Comparison of ENCODE assay signal across 8 mouse cellular contexts in the genomic region with DNA sequence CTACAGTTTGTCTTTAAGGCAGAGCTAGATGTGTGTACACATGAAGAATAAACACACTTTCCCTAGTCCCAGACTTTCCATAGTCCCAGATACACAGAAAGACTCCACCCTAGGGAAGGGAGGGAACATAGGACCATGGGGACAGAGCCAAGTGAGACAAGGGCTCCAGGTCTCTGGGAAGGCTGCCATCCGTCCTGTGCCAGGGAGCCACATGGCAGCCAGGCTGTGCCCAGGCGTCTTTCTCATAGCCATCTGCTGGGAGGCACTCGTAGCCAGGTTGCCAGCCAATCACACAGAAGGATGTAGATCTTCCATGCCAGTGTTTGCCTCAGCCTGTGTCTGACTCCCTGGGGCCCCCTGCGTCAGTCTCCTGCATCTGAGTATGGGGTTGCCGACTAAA.
DNase-seq lines count a peak whose midpoint lies in the region; ATAC-seq lines count a peak whose summit lies in the region.

No protein-coding gene starts in this region.

- DNase-seq in ovary, postnatal 36 days (ENCODE audit: low spot score), result peak; percentile 32
- DNase-seq in ovary, adult 18-20 months (ENCODE audit: low spot score), result no peak
- DNase-seq in large intestine, adult 2 months (ENCODE audit: low read depth, low spot score), result peak; percentile 57
- peak; percentile 58 for DNase-seq in lung, postnatal 25 days (ENCODE audit: low spot score)
- DNase-seq in ovary, postnatal 10 days (ENCODE audit: low spot score), result no peak
- no peak for DNase-seq in kidney, postnatal 36 days
- DNase-seq in urinary bladder, postnatal 25 days (ENCODE audit: low spot score), result no peak

- ATAC-seq in frontal cortex, adult (ENCODE audit: low TSS enrichment), result peak; percentile 83

- WGBS in large intestine, adult 2 months, result 23% methylated on average over 5 of the region's 5 CpGs

Comparison
In these comparisons a context has a peak if more than half of its experiments do, and no peak if none do; other contexts are left out.
1. DNase-seq: peak in ovary, postnatal 36 days (single experiment), large intestine, adult 2 months (single experiment) and lung, postnatal 25 days (single experiment); none in ovary, adult 18-20 months (single experiment), ovary, postnatal 10 days (single experiment), kidney, postnatal 36 days (0 of 2) and urinary bladder, postnatal 25 days (single experiment).